Mouse (Mus musculus) lung, postnatal 4 days (tissue): ENCODE measurements around the gene Brk1.

ENCODE experiments used
- DNase-seq, 2 experiments: peaks; one replicate each; pipeline ENCODE4 v3.0.0; 2021

The Brk1 gene

GRCm38 (mm10) chr6:113661353-113662241 is 57.0 kb downstream of the Brk1 start:
- peak; percentile 51 to 70 for DNase-seq

DNA sequence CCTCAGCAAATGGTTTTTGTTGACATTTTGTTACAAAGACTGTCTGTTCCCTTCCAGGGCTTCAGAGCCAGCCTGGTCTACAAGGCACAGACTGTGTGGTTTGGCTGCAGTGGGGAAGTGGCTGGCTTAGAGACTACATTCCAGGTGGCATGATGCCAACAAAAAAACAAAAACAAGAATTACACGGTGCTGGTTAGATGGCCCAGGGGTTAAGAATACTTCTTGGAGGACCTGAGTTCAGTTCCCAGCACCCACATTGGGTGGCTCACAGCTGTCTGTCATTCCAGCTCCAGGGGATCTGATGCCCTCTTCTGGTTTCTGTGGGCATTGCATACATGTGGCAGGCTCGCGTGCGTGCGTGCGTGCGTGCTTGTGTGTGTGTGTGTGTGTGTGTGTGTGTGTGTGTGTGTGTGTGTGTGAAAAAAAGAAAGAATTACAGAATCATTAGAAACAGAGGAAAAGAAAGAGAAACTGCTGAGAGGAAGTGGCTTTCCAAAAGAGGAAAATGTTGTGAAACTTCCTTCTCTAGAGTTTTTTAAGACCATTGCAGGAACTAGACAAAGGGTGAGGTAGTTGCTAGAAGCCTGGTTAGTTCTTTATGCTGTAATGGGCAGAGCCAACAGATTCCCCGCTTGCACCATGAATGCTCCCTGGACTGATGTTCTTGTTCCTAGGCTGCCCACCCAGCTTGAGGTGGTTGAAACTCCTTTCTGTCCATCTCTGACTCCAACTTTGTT is 58.6 kb downstream of the Brk1 start:
- no peak for DNase-seq

- DNase-seq = no peak
Measured at GRCm38 (mm10) chr6:113664305-113664704, 59.7 kb downstream of the Brk1 start.
